Mouse (Mus musculus) midbrain, embryonic 15.5 days (tissue): ENCODE results near the gene Ccser2. TPM values are rescaled to one million over a fixed set of nuclear protein-coding genes. Genes with fewer than 3 reads are reported as not detected.
"Not testable (repeated sequence)": the region's sequence is repeated elsewhere in the genome, so short reads cannot be mapped to it uniquely, and the experiment has no call there.

Source experiments
- ATAC-seq: fragments of 200-750 bp; cut with Nextera tagmentation; replicated peaks from 2 replicates; pipeline ENCODE4 v1.8.0; 2017; ENCODE audit warnings: moderate TSS enrichment
- H3K27ac ChIP-seq: fragments of 300-500 bp; sonication (generic); 2 replicates; pipeline ENCODE4 v1.5.1; 2015; ENCODE audit warnings: mild to moderate bottlenecking, inconsistent platforms
- H3K27me3 ChIP-seq: fragments of 300-500 bp; sonication (generic); replicated peaks from 2 replicates; pipeline ENCODE4 v1.6.1; 2015; ENCODE audit warnings: inconsistent platforms
- H3K36me3 ChIP-seq: fragments of 300-500 bp; sonication (generic); replicated peaks from 2 replicates; pipeline ENCODE4 v1.6.1; 2015; ENCODE audit warnings: inconsistent platforms
- H3K4me1 ChIP-seq: fragments of 300-500 bp; sonication (generic); 2 replicates; pipeline ENCODE4 v1.6.1; 2015; ENCODE audit warnings: inconsistent platforms
- H3K4me2 ChIP-seq: fragments of 300-500 bp; sonication (generic); 2 replicates; pipeline ENCODE4 v1.6.1; 2015; ENCODE audit warnings: inconsistent platforms, mild to moderate bottlenecking, moderate library complexity
- H3K4me3 ChIP-seq: fragments of 300-500 bp; sonication (generic); 2 replicates; pipeline ENCODE4 v1.5.1; 2015; ENCODE audit warnings: mild to moderate bottlenecking, inconsistent platforms
- H3K9ac ChIP-seq: fragments of 300-500 bp; sonication (generic); 2 replicates; pipeline ENCODE4 v1.6.1; 2015; ENCODE audit warnings: mild to moderate bottlenecking, inconsistent platforms
- H3K9me3 ChIP-seq: fragments of 300-500 bp; sonication (generic); 2 replicates; pipeline ENCODE4 v1.6.1; 2016; ENCODE audit warnings: inconsistent platforms
- WGBS: fragments of 180-500 bp; shearing (Covaris S2); methylation state at CpG from one replicate; pipeline ENCODE4 v1.1.7; 2015; ENCODE audit warnings: mixed read lengths; 5-methylcytosine and 5-hydroxymethylcytosine counted together
- polyA plus RNA-seq: library from polyadenylated mRNA; unstranded; fragments of >200 nt; fragmentation: Nextera tagmentation; extraction: Ambion mirVana; gene quantifications from 2 replicates; pipeline ENCODE4 v1.2.1, GENCODE M21; 2015

The Ccser2 gene
- polyA plus RNA-seq, result 101 and 104 TPM in 2 replicates

GRCm38 (mm10) chr14:36968628-36969147 lies at the start of gene Ccser2:
Ccser2 (minus strand) TSS chr14:36968777.
- H3K36me3 ChIP-seq, result no peaks in the 10 kb centered on the region
- H3K4me2 ChIP-seq, result peak within 1 kb of the TSS; percentile 52
- peak within 1 kb of the TSS; percentile 88 for H3K27ac ChIP-seq
- H3K4me1 ChIP-seq, result peaks cover 27% of the 10 kb centered on the region
- H3K9ac ChIP-seq, result peak within 1 kb of the TSS; percentile 84
- peak within 1 kb of the TSS; percentile 83 for H3K4me3 ChIP-seq
- no peaks in the 10 kb centered on the region for H3K9me3 ChIP-seq
- peak; percentile 100 for ATAC-seq
- no peaks in the 10 kb centered on the region for H3K27me3 ChIP-seq
- WGBS, result 2% methylated on average over 36 of the region's 39 CpGs

DNA sequence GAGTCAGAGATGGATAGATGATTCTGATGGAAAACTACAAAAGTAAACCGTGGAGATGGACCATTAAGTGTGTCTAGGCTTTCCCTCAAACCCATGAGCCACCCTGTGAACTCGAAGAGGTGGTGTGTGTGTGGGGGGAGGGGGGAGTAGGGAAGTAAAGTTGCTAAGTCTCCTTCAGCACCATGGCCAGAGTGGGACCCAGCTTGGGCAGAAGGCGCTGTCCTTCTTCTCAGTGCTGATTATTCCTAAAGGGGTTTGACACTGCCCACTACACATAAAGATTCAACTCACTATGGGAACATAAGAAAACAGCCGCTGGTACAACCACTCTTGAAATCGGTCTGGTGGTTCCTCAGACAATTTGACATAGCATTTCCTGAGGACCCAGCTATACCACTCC lies 47.3 kb upstream of the Ccser2 start:
- Histone ChIP-seq H3K27ac (no peak overlapping the region), H3K4me1 (peaks cover 4% of the 10 kb centered on the region; the same call in 1 of the 2 replicates), H3K4me3 (no peak overlapping the region), H3K4me2 (no peak overlapping the region), H3K9ac (no peak overlapping the region), H3K27me3 (no peaks in the 10 kb centered on the region), H3K36me3 (no peaks in the 10 kb centered on the region), H3K9me3 (0 out of 2 replicates have a peak, but pooled peaks cover 4% of the 10 kb centered on the region)
- WGBS, result 39% methylated on average over 5 of the region's 5 CpGs
- ATAC-seq, result no peak

GRCm38 (mm10) chr14:37013644-37014043 lies 45.1 kb upstream of the Ccser2 start:
- H3K27ac ChIP-seq, result no peak overlapping the region
- no peaks in the 10 kb centered on the region for H3K36me3 ChIP-seq
- no peak overlapping the region for H3K9ac ChIP-seq
- H3K27me3 ChIP-seq, result no peaks in the 10 kb centered on the region
- no peak; the same call in 1 of the 2 replicates for ATAC-seq
- H3K9me3 ChIP-seq, result 0 out of 2 replicates have a peak, but pooled peaks cover 4% of the 10 kb centered on the region
- H3K4me3 ChIP-seq, result no peak overlapping the region
- peaks cover 4% of the 10 kb centered on the region; the same call in 1 of the 2 replicates for H3K4me1 ChIP-seq
- no peak overlapping the region for H3K4me2 ChIP-seq
- WGBS, result 14% methylated on average over 3 of the region's 3 CpGs

DNA sequence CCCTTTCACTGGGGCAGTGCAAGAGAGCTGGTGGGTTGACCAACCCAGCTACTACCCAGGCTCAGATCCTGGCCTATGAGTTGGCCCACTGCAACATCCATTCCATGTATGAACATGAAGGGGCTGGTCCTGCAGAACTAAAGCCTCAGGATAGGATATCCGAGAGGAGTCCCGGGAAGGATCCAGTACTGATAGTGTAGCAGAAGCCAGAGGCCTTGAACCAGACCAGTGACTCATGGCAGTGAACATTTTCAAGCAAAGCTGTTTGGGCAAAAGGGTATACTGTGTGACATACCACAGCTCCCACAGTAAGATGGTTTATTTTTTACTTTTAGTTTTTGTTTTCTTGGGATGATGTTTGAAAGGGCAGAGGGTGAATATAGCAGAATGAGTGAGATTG lies 41.1 kb upstream of the Ccser2 start:
- ATAC-seq, result no peak
- Histone ChIP-seq H3K9me3 (no peaks in the 10 kb centered on the region), H3K9ac (no peak overlapping the region), H3K4me1 (peaks cover 7% of the 10 kb centered on the region; the same call in 1 of the 2 replicates), H3K4me3 (no peak overlapping the region), H3K27me3 (no peaks in the 10 kb centered on the region), H3K27ac (no peak overlapping the region), H3K4me2 (no peak overlapping the region), H3K36me3 (no peaks in the 10 kb centered on the region)
- WGBS, result 94% methylated on average over 2 of the region's 2 CpGs

DNA sequence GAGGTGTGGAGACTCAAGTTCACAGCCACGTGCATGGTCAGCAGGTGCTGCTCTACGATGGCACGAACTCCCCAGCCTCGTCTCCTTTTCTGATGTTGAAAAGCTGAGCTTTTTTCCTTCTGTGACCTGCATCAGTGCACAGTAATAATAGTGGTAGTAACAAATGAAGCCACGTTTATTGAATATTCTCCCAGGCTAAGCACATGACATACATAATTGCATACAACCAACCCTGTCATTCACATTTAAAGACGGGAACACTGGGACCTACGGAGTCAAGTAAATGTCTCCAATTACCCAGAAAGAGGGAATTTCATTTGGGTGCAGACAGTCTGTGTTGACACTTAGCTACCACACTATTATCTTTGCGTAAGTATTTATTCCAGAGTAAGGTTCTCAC lies 37.9 kb upstream of the Ccser2 start:
- no peak overlapping the region for H3K4me3 ChIP-seq
- no peaks in the 10 kb centered on the region for H3K36me3 ChIP-seq
- no peaks in the 10 kb centered on the region for H3K9me3 ChIP-seq
- H3K4me2 ChIP-seq, result no peak overlapping the region
- H3K9ac ChIP-seq, result no peak overlapping the region
- H3K27ac ChIP-seq, result no peak overlapping the region
- WGBS, result 70% methylated on average over 8 of the region's 8 CpGs
- peaks cover 3% of the 10 kb centered on the region; the same call in 1 of the 2 replicates for H3K4me1 ChIP-seq
- no peaks in the 10 kb centered on the region for H3K27me3 ChIP-seq
- ATAC-seq, result no peak

DNA sequence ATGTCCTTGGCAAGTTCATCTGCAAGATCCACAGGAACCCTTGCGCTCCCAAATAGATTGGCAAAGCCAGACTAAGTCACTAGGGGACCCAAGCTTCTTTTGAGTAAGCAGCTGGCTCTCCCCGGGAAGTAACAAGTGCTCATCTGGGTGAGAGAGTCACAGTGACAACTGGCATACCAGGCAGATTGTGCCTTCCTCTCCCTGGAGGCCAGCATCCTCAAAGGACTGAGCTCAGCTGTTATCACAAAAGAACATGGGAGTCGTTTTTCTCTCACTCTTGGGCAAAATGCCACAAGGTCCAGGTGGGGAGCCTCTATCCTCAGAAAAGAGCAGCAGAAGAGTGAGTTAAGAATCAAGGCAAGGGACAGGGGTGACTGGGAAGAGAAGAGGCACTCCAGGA lies 37.3 kb upstream of the Ccser2 start:
- 25% methylated on average over 3 of the region's 3 CpGs for WGBS

GRCm38 (mm10) chr14:37003431-37004095 lies 35.0 kb upstream of the Ccser2 start:
- Histone ChIP-seq H3K36me3 (no peaks in the 10 kb centered on the region), H3K4me2 (no peak overlapping the region), H3K9ac (no peak overlapping the region), H3K27ac (no peak overlapping the region), H3K4me3 (no peak overlapping the region), H3K27me3 (no peaks in the 10 kb centered on the region), H3K4me1 (peaks cover 3% of the 10 kb centered on the region; the same call in 1 of the 2 replicates), H3K9me3 (no peaks in the 10 kb centered on the region)
- ATAC-seq, result no peak
- 79% methylated on average over 8 of the region's 8 CpGs for WGBS

More for the DNA sequence above, 37.3 kb upstream of the Ccser2 start:
- H3K4me3 ChIP-seq, result no peak overlapping the region
- H3K27ac ChIP-seq, result no peak overlapping the region
- no peaks in the 10 kb centered on the region for H3K9me3 ChIP-seq
- H3K4me1 ChIP-seq, result peaks cover 3% of the 10 kb centered on the region; the same call in 1 of the 2 replicates
- no peak overlapping the region for H3K4me2 ChIP-seq
- no peaks in the 10 kb centered on the region for H3K27me3 ChIP-seq
- H3K36me3 ChIP-seq, result no peaks in the 10 kb centered on the region
- ATAC-seq, result no peak
- no peak overlapping the region for H3K9ac ChIP-seq

- Histone ChIP-seq H3K27ac (no peak overlapping the region), H3K4me2 (no peak overlapping the region), H3K4me3 (no peak overlapping the region), H3K36me3 (no peaks in the 10 kb centered on the region), H3K9ac (no peak overlapping the region), H3K27me3 (no peaks in the 10 kb centered on the region), H3K4me1 (peaks cover 3% of the 10 kb centered on the region; the same call in 1 of the 2 replicates), H3K9me3 (no peaks in the 10 kb centered on the region)
- 56% methylated on average over 2 of the region's 2 CpGs for WGBS
- ATAC-seq, result no peak
These were observed 34.3 kb upstream of the Ccser2 start for GRCm38 (mm10) chr14:37002852-37003251.

GRCm38 (mm10) chr14:37000780-37001179 lies 32.2 kb upstream of the Ccser2 start:
- not testable (repeated sequence) for H3K36me3 ChIP-seq, H3K4me2 ChIP-seq, H3K9me3 ChIP-seq

GRCm38 (mm10) chr14:36989784-36990183 lies 21.2 kb upstream of the Ccser2 start:
- H3K9ac ChIP-seq, result no peak overlapping the region
- H3K9me3 ChIP-seq, result no peaks in the 10 kb centered on the region
- ATAC-seq, result no peak
- no peak overlapping the region for H3K4me3 ChIP-seq
- no peaks in the 10 kb centered on the region for H3K36me3 ChIP-seq
- no peak overlapping the region for H3K27ac ChIP-seq
- no peaks in the 10 kb centered on the region for H3K4me1 ChIP-seq
- H3K4me2 ChIP-seq, result no peak overlapping the region
- H3K27me3 ChIP-seq, result no peaks in the 10 kb centered on the region

More at GRCm38 (mm10) chr14:37000780-37001179, 32.2 kb upstream of the Ccser2 start:
- WGBS, result 87% methylated on average over 6 of the region's 6 CpGs
- not testable (repeated sequence) for H3K4me1 ChIP-seq, H3K4me3 ChIP-seq, H3K9ac ChIP-seq, H3K27me3 ChIP-seq, ATAC-seq, H3K27ac ChIP-seq

GRCm38 (mm10) chr14:36985693-36986092 lies 17.1 kb upstream of the Ccser2 start:
- H3K4me2 ChIP-seq, result no peak overlapping the region
- H3K27me3 ChIP-seq, result no peaks in the 10 kb centered on the region
- no peak for ATAC-seq
- WGBS, result 83% methylated on average over 3 of the region's 3 CpGs
- H3K9me3 ChIP-seq, result no peaks in the 10 kb centered on the region
- H3K9ac ChIP-seq, result no peak overlapping the region
- no peaks in the 10 kb centered on the region for H3K4me1 ChIP-seq
- H3K4me3 ChIP-seq, result no peak overlapping the region
- no peaks in the 10 kb centered on the region for H3K36me3 ChIP-seq
- H3K27ac ChIP-seq, result no peak overlapping the region

DNA sequence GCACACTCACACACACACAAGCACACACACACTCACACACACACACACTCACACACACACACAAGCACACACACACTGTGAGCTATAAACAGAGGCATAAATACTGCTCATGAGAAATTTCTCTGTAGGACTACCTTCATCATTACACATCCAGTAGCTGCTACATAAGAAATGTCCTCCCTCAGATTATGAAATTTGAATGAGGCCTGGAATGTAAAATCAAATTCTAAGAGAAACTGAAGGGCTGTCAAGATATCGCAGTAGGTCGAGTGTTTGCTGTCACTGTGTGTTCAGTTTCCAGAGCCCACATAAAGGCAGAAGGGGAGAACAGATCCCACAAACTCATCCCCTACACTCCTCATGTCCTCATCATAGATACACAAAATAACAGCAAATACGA lies 6.4 kb upstream of the Ccser2 start:
- 82% methylated on average over 3 of the region's 3 CpGs for WGBS
- Histone ChIP-seq H3K4me3 (no peak overlapping the region), H3K4me2 (no peak overlapping the region), H3K4me1 (no peaks in the 10 kb centered on the region), H3K36me3 (no peaks in the 10 kb centered on the region), H3K9me3 (no peaks in the 10 kb centered on the region), H3K27ac (no peak overlapping the region), H3K9ac (no peak overlapping the region), H3K27me3 (no peaks in the 10 kb centered on the region)
- no peak for ATAC-seq

GRCm38 (mm10) chr14:36971211-36971610 lies 2.6 kb upstream of the Ccser2 start:
- H3K36me3 ChIP-seq, result no peaks in the 10 kb centered on the region
- no peaks in the 10 kb centered on the region for H3K27me3 ChIP-seq
- H3K4me3 ChIP-seq, result no peak overlapping the region
- H3K4me1 ChIP-seq, result peaks cover 17% of the 10 kb centered on the region
- no peak overlapping the region for H3K4me2 ChIP-seq
- no peak for ATAC-seq
- WGBS, result 93% methylated on average over 4 of the region's 4 CpGs
- H3K9me3 ChIP-seq, result no peaks in the 10 kb centered on the region
- H3K27ac ChIP-seq, result no peak overlapping the region
- no peak overlapping the region for H3K9ac ChIP-seq
